8 mouse cellular contexts compared by ENCODE assay signal in the genomic region with DNA sequence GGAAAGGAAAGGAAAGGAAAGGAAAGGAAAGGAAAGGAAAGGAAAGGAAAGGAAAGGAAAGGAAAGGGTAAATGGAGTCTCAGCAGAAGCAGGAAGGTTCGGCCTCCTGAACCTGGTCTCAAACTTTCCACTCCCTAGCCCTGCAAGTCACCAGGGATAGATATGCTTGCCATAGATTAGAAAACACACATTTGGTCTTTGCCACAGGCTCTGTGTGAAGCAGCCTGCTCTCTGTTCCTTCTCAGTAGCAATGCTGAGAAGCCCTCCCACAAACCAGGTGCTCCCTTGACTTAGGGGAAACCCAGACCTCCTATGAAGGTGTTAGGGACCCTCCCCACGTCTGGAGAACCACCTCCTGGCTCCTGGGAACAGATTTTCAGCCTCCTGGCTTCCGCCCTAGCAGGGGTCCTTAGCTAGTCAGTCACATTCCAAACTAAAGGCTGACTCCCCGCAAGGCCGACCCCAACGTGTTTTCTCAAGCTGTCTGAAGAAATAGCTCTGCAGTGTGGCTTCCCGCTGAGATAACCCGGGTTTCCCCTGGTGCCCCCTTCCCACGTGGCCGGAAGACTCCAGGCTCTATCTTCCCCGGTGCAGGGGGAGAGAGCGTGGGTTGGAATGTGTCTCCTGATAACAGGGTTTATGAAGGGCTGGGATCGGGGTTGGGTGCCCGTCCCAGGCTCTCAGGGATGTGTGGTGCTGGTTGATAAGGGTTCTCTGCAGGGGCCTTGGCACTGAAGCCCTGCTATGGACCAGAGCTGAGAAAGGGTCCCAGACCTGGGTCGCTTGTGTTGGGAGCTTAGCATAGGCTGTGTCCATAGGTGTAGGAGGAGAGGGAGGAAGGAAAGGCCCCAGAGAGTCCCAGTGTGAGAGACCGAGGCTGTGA. TPM values are rescaled to one million over a fixed set of nuclear protein-coding genes. Genes with fewer than 3 reads are reported as not detected.
DNase-seq lines count a peak whose midpoint lies in the region; ATAC-seq and TF ChIP-seq lines count a peak whose summit lies in the region.
"Had no signal": no experiment of that assay in that cellular context is flagged by ENCODE, and none has a peak within 500 bp of the region (broad histone marks: within the 10 kb centered on the region; RNA-seq: fewer than 3 reads in every experiment).

No protein-coding gene starts in this region.

- DNase-seq in G1E (ENCODE audit: low spot score) (peak; percentile 93), ZHBTc4 (ENCODE audit: low read depth, low spot score) (peak; percentile 21)
- peak; percentile 31 for DNase-seq in heart, postnatal 25 days (ENCODE audit: low spot score)
- no peak for DNase-seq in spleen, adult 2 months (ENCODE audit: low read depth in 1 of 2, low spot score in 2 of 2)
- no peak for DNase-seq in frontal cortex, postnatal 14 days (ENCODE audit: low spot score in 2 of 2)
- DNase-seq in urinary bladder, postnatal 36 days (ENCODE audit: low spot score in 2 of 2): no peak
- DNase-seq in adrenal gland, postnatal 25 days: no peak

- H3K36me3 ChIP-seq in G1E (replicated peaks): no peaks in the 10 kb centered on the region
- no peaks in the 10 kb centered on the region for H3K36me3 ChIP-seq in spleen, adult 2 months (ENCODE audit: control insufficient read depth, insufficient read depth, low read length)

- peaks cover 4% of the 10 kb centered on the region; the same call in 1 of the 2 replicates for H3K9me3 ChIP-seq in G1E (replicated peaks)

- H3K27me3 ChIP-seq in G1E (ENCODE audit: insufficient read depth, low read length): no peaks in the 10 kb centered on the region
- H3K27me3 ChIP-seq in spleen, adult 2 months (ENCODE audit: control insufficient read depth, insufficient read depth, low read length): no peaks in the 10 kb centered on the region

- peak overlapping the region; percentile 44; the same call in 1 of the 2 replicates for H3K27ac ChIP-seq in spleen, adult 2 months (ENCODE audit: insufficient read depth, low read length)

- intact Hi-C loops in heart, postnatal 25 days (cut with DNase I): loop anchor here (2.0 kb wide), 1 partner anchor 39 kb away; no protein-coding TSS in a partner anchor

- no peak for TF ChIP-seq POLR2A in spleen, adult 2 months (IDR thresholded peaks at IDR 0.05; ENCODE audit: low read depth, low read length)

- ATAC-seq in G1E (ENCODE audit: extremely low read depth, insufficient number of reproducible peaks, low FRiP score, poor library complexity, severe bottlenecking): peak; percentile 85
- ATAC-seq: forebrain, embryonic 14.5 days had no signal

- TF ChIP-seq CTCF in G1E (IDR thresholded peaks at IDR 0.05; ENCODE audit: low read depth, low read length): no peak
- no peak for TF ChIP-seq CTCF in spleen, adult 2 months (IDR thresholded peaks at IDR 0.05; ENCODE audit: extremely low read depth, insufficient read depth, insufficient read length, insufficient replicate concordance)

- H3K4me1 ChIP-seq in G1E (ENCODE audit: insufficient read depth, low read depth, low read length): peaks cover 83% of the 10 kb centered on the region
- peaks cover 3% of the 10 kb centered on the region; the same call in 1 of the 2 replicates for H3K4me1 ChIP-seq in spleen, adult 2 months (ENCODE audit: control insufficient read depth, insufficient read depth, insufficient read length)

- H3K4me3 ChIP-seq in G1E (ENCODE audit: low read depth, low read length): peak overlapping the region; percentile 59; the same call in 1 of the 2 replicates
- no peak overlapping the region for H3K4me3 ChIP-seq in spleen, adult 2 months (ENCODE audit: extremely low read depth, insufficient read depth, insufficient read length)

- WGBS in spleen, adult 2 months: 46% methylated on average over 16 of the region's 16 CpGs

RNA-seq across cellular contexts. Expression of a gene that starts 23.0 kb away (rescaled TPM):
- total RNA-seq in G1E (2014; fragmentation: Nextera tagmentation) (147 and 160 TPM in 2 replicates), G1E (2017) (16.0 and 17.1 TPM in 2 replicates)
- polyA plus RNA-seq in G1E (2012): 90.5 and 103 TPM in 2 replicates
- 10 to 100 TPM; 79.0 to 89.8 TPM for total RNA-seq in heart, postnatal 25 days (2021)
- 35.1 and 46.5 TPM in 2 replicates for polyA plus RNA-seq in spleen, adult 2 months (2012; rRNA removed)
- 112 and 128 TPM in 2 replicates for total RNA-seq in adrenal gland, postnatal 25 days (2021)

RNA-seq across cellular contexts. Expression of a gene that starts 32.6 kb away (rescaled TPM):
- not detected in 2 replicates for total RNA-seq in G1E (2014; fragmentation: Nextera tagmentation)
- 0.41 and 0.44 TPM in 2 replicates for total RNA-seq in G1E (2017)
- polyA plus RNA-seq in G1E (2012): 0.42 and 0.44 TPM in 2 replicates
- total RNA-seq in heart, postnatal 25 days (2021): 10 to 100 TPM; 31.8 to 33.7 TPM
- 2.6 and 4.6 TPM in 2 replicates for polyA plus RNA-seq in spleen, adult 2 months (2012; rRNA removed)
- total RNA-seq in adrenal gland, postnatal 25 days (2021): 6.9 TPM in 2 replicates

RNA-seq across cellular contexts. Expression of a gene that starts 43.2 kb away (rescaled TPM):
- 21.7 and 24.7 TPM in 2 replicates for total RNA-seq in G1E (2014; fragmentation: Nextera tagmentation)
- total RNA-seq in G1E (2017): 25.3 and 27.4 TPM in 2 replicates
- polyA plus RNA-seq in G1E (2012): 49.2 and 54.5 TPM in 2 replicates
- 10 to 100 TPM; 20.0 TPM for total RNA-seq in heart, postnatal 25 days (2021)
- 33.1 and 48.3 TPM in 2 replicates for polyA plus RNA-seq in spleen, adult 2 months (2012; rRNA removed)
- total RNA-seq in adrenal gland, postnatal 25 days (2021): 8.9 and 12.1 TPM in 2 replicates

Comparison
In these comparisons a context has a peak if more than half of its experiments do, and no peak if none do; other contexts are left out.
1. DNase-seq: peak in G1E (single experiment), ZHBTc4 (single experiment) and heart, postnatal 25 days (single experiment); none in spleen, adult 2 months (0 of 2), frontal cortex, postnatal 14 days (0 of 2), urinary bladder, postnatal 36 days (0 of 2) and adrenal gland, postnatal 25 days (single experiment).